Mouse (Mus musculus) thymus, adult 2 months (tissue): ENCODE data around the gene Diaph3. TPM values are rescaled to one million over a fixed set of nuclear protein-coding genes. Genes with fewer than 3 reads are reported as not detected.

Source experiments
- DNase-seq: peaks from one replicate; pipeline ENCODE4 v3.0.0; 2021
- H3K27ac ChIP-seq: fragments of 200-500 bp; 2 replicates; pipeline ENCODE4 v1.5.1; 2012; ENCODE audit warnings: low read length, control low read depth; ENCODE audit not compliant: control insufficient read depth, insufficient read depth
- H3K27me3 ChIP-seq: fragments of 200-500 bp; 2 replicates; pipeline ENCODE4 v1.6.1; 2012; ENCODE audit warnings: mild to moderate bottlenecking, low read length, moderate library complexity, mixed read lengths; ENCODE audit not compliant: control insufficient read depth, insufficient read depth
- H3K36me3 ChIP-seq: fragments of 200-500 bp; 2 replicates; pipeline ENCODE4 v1.6.1; 2012; ENCODE audit warnings: mild to moderate bottlenecking, low read length, moderate library complexity; ENCODE audit not compliant: control insufficient read depth, insufficient read depth
- H3K4me1 ChIP-seq: fragments of 200-500 bp; replicated peaks from 2 replicates; pipeline ENCODE4 v1.6.1; 2012; ENCODE audit warnings: low read length; ENCODE audit not compliant: control insufficient read depth, insufficient read depth
- H3K4me3 ChIP-seq: fragments of 200-500 bp; 2 replicates; pipeline ENCODE4 v1.5.1; 2012; ENCODE audit warnings: mild to moderate bottlenecking, low read length, control low read depth, moderate library complexity; ENCODE audit not compliant: control insufficient read depth, insufficient read depth
- CTCF ChIP-seq: fragments of 200-500 bp; IDR thresholded peaks from 2 replicates; pipeline ENCODE4 v1.5.1; 2012; ENCODE audit warnings: mild to moderate bottlenecking, control low read depth, low read length, moderate library complexity, borderline replicate concordance; ENCODE audit not compliant: control insufficient read depth, poor library complexity, insufficient read depth; ENCODE audit errors: extremely low read depth
- POLR2A ChIP-seq: fragments of 200-500 bp; IDR thresholded peaks from 2 replicates; pipeline ENCODE4 v1.6.1; 2012; ENCODE audit warnings: mild to moderate bottlenecking, low read length, control low read depth, moderate library complexity; ENCODE audit not compliant: control insufficient read depth, poor library complexity, insufficient read depth; ENCODE audit errors: extremely low read depth
- WGBS: fragments of 180-500 bp; shearing (Covaris S2); methylation state at CpG from one replicate; pipeline ENCODE4 v1.1.7; 2018; 5-methylcytosine and 5-hydroxymethylcytosine counted together
- polyA plus RNA-seq: library from polyadenylated mRNA; depleted of rRNA; stranded (reverse); fragments of >200 nt; gene quantifications from 2 replicates; pipeline ENCODE4 v1.2.3, GENCODE M21; 2012

Gene Diaph3
- polyA plus RNA-seq, 1 experiment: 2.2 TPM

DNA sequence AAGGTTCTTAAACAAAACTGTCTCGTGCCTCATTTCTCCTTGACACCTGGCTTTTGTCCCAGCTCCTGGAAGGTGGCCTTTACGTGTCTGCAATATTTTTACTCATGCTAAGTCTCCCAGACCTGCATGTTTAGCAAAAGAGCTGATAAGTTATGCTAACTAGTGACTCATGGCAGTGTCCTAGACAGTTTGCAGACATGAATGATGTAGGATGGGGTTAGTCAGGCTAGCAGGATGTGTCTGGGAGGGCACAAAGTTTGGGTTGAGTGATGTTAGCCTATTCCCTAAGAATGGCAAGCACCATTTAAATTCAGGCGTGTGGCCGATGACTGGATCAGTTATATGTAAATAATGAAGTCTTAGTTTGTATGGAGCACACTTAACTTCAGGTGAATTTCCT is 478.2 kb downstream of the Diaph3 start:
- no peak overlapping the region for H3K27ac ChIP-seq
- DNase-seq: no peak
- H3K27me3 ChIP-seq: no peaks in the 10 kb centered on the region
- TF ChIP-seq POLR2A: no peak
- TF ChIP-seq CTCF: no peak
- no peaks in the 10 kb centered on the region for H3K36me3 ChIP-seq
- no peak overlapping the region for H3K4me3 ChIP-seq
- H3K4me1 ChIP-seq: no peaks in the 10 kb centered on the region
- WGBS: 95% methylated on average over 4 of the region's 4 CpGs

DNA sequence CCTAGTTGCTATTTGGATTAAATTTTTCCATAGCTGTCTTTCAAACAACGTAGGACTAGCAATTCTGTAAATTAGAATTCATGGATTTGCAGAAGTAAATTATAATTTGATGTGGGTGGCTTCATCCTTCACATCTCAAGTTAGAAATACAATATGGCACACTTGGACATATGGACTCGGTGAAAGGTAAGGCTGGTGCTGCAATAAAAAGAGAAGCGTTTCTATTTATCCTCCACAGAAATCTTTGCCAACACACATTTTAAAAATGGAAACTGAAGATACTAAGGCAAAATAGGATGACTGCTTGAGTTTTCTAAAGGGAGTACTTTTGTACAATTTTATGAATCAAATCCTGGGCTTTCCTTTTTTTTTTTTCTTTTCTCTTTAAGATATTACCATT is 480.5 kb downstream of the Diaph3 start:
- H3K36me3 ChIP-seq: no peaks in the 10 kb centered on the region
- no peak overlapping the region for H3K27ac ChIP-seq
- no peaks in the 10 kb centered on the region for H3K4me1 ChIP-seq
- 97% methylated on average over 3 of the region's 3 CpGs for WGBS
- no peaks in the 10 kb centered on the region for H3K27me3 ChIP-seq
- DNase-seq: no peak
- TF ChIP-seq CTCF (no peak), POLR2A (no peak)
- H3K4me3 ChIP-seq: no peak overlapping the region

DNA sequence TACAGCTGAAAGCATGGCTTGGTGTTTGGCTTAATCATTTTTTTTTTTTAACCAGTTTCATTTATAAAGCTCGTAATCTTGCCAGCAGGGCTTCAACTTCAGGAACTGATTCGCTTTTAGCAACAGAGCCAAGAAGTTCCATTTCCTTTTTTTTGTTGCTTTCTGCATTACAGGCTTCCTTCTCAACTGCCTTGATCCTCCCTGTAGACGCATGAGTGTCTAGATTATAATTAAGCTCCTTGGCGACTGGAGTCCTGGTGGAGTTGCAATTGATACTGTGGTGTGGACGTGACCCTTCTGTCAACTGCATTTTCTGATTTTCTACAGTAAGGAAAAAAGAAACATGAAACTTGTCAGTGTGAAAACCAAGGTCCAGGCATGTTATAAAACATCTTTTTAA is 484.8 kb downstream of the Diaph3 start:
- no peaks in the 10 kb centered on the region for H3K36me3 ChIP-seq
- WGBS: 47% methylated on average over 5 of the region's 5 CpGs
- H3K4me3 ChIP-seq: no peak overlapping the region
- no peak overlapping the region for H3K27ac ChIP-seq
- no peaks in the 10 kb centered on the region for H3K4me1 ChIP-seq
- H3K27me3 ChIP-seq: no peaks in the 10 kb centered on the region
- TF ChIP-seq CTCF: no peak
- TF ChIP-seq POLR2A: no peak
- DNase-seq: no peak

DNA sequence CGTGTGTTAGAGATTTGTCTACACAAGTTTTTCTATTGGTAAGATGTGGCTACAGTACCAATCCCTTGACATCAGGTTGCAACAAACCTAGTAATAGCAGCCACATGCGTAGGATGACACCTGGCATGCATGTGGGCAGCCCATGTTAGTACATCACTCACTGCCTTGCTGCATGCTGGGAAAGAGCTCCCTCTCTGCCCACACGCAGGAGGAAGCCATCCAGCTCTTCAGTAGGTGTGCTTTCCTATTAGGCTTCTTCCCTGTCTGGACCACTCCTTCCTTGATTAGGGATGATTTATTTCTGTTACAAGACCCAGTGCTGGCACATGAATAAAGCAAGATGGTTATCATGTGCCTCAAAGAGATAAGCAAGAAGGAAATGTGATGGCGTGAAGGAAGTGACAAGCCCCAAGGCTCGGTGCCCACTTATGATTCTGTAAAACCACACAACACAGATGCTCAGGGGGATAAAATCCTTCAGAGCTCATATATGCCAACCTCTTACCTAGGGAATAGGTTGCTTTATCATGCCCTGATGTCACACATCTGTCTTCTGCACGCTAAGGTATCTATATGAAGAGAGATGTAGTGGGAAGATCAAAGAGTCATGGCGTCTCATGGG is 494.4 kb downstream of the Diaph3 start:
- H3K4me3 ChIP-seq: no peak overlapping the region
- 27% methylated on average over 7 of the region's 7 CpGs for WGBS
- no peak for DNase-seq

GRCm38 (mm10) chr14:86642831-86643241 is 498.2 kb downstream of the Diaph3 start:
- 95% methylated on average over 7 of the region's 7 CpGs for WGBS
- Histone ChIP-seq H3K36me3 (no peaks in the 10 kb centered on the region), H3K27ac (no peak overlapping the region), H3K4me1 (no peaks in the 10 kb centered on the region), H3K4me3 (no peak overlapping the region), H3K27me3 (no peaks in the 10 kb centered on the region)
- TF ChIP-seq CTCF: no peak
- no peak for TF ChIP-seq POLR2A
- DNase-seq: no peak

More for the DNA sequence above, 494.4 kb downstream of the Diaph3 start:
- no peak for TF ChIP-seq CTCF
- TF ChIP-seq POLR2A: no peak
- Histone ChIP-seq H3K36me3 (no peaks in the 10 kb centered on the region), H3K27me3 (no peaks in the 10 kb centered on the region), H3K27ac (no peak overlapping the region), H3K4me1 (no peaks in the 10 kb centered on the region)

GRCm38 (mm10) chr14:86641839-86642238 is 499.2 kb downstream of the Diaph3 start:
- Histone ChIP-seq H3K4me3 (no peak overlapping the region), H3K36me3 (no peaks in the 10 kb centered on the region), H3K4me1 (no peaks in the 10 kb centered on the region), H3K27ac (no peak overlapping the region), H3K27me3 (no peaks in the 10 kb centered on the region)
- DNase-seq: no peak
- 95% methylated on average over 3 of the region's 3 CpGs for WGBS
- TF ChIP-seq CTCF (no peak), POLR2A (no peak)

GRCm38 (mm10) chr14:86640086-86640485 is 500.9 kb downstream of the Diaph3 start:
- H3K27me3 ChIP-seq: no peaks in the 10 kb centered on the region
- no peaks in the 10 kb centered on the region for H3K36me3 ChIP-seq
- WGBS: 88% methylated on average over 5 of the region's 5 CpGs
- H3K4me3 ChIP-seq: no peak overlapping the region
- no peak for DNase-seq
- no peak overlapping the region for H3K27ac ChIP-seq
- H3K4me1 ChIP-seq: no peaks in the 10 kb centered on the region
- TF ChIP-seq POLR2A (no peak), CTCF (no peak)
